Mouse (Mus musculus): ENCODE results near the gene Ube2v1.

DNA sequence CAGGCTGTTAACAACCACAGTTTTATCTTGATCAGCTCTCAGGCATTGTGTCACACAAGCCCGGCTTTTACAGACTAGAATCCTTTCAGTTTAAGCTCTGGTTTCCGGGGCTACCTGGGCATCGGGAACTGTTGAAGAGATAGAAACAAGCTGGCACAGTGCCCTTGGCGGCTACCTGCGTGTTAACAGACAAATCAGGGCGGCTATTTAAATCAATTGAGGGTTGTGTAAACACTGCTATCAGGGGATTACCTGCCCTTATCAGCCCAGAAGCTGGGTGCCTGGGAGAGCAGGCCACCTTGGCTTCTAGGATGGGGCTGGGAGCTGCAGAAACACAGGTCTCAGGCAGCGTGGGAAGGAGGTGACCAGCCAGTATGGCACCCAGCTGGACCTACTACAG is 20.8 kb upstream of the Ube2v1 start:
- no peak for TF ChIP-seq EP300 (IDR thresholded peaks at IDR 0.05; ENCODE audit: low read depth in 1 of 2, low read length in 2 of 2)
- TF ChIP-seq POLR2A (IDR thresholded peaks at IDR 0.05; ENCODE audit: control insufficient read depth in 1 of 2, insufficient read depth in 1 of 2, low read depth in 1 of 2, low read length in 2 of 2, poor library complexity in 1 of 2): no peak
- TF ChIP-seq POLR2AphosphoS5 (IDR thresholded peaks at IDR 0.05; ENCODE audit: borderline replicate concordance, low read depth, low read length): no peak
- TF ChIP-seq USF2 (IDR thresholded peaks at IDR 0.05; ENCODE audit: borderline replicate concordance in 1 of 2, insufficient read depth in 1 of 2, low read depth in 1 of 2, low read length in 2 of 2): no peak
